Comparison of ENCODE assay signal across 20 mouse cellular contexts in the genomic region with DNA sequence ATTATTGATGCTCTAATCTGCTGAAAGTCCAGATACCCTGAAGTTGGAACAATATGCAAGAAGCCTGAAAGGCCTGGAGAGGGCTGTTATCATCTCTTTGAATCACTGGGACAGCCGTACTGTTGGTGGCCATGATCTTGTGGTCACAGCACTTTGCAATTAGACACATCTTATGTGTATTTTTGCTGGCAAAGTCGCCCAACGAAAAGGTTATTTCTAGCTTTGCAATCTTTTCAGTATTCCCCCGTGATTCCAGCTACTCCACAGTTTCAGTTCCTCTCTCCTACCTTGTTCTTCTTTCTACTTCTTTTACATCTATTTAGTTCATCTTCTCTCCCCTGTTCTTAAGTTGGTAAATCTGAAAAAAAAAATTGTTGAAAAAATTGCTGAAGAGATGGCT.
"Had no signal": no experiment of that assay in that cellular context is flagged by ENCODE, and none has a peak within 500 bp of the region (broad histone marks: within the 10 kb centered on the region; RNA-seq: fewer than 3 reads in every experiment).

No protein-coding gene starts in this region.

- H3K27ac ChIP-seq: liver, embryonic 15.5 days; lung, embryonic 15.5 days; midbrain, embryonic 12.5 days; midbrain, embryonic 15.5 days; neural tube, embryonic 13.5 days; neural tube, embryonic 15.5 days had no signal

- H3K4me3 ChIP-seq: liver, embryonic 15.5 days; lung, embryonic 15.5 days; midbrain, embryonic 12.5 days; midbrain, embryonic 15.5 days; myocyte; neural tube, embryonic 13.5 days; neural tube, embryonic 15.5 days had no signal

- H3K4me2 ChIP-seq: liver, embryonic 15.5 days; lung, embryonic 15.5 days; midbrain, embryonic 12.5 days; midbrain, embryonic 15.5 days; neural tube, embryonic 13.5 days; neural tube, embryonic 15.5 days had no signal

- H3K9ac ChIP-seq: liver, embryonic 15.5 days; liver, postnatal 0 days; lung, embryonic 15.5 days; midbrain, embryonic 12.5 days; midbrain, embryonic 15.5 days; neural tube, embryonic 13.5 days; neural tube, embryonic 15.5 days had no signal

- ATAC-seq: liver, postnatal 0 days; lung, postnatal 0 days; midbrain, embryonic 15.5 days had no signal

- H3K27me3 ChIP-seq: lung, embryonic 15.5 days; midbrain, embryonic 15.5 days; neural tube, embryonic 13.5 days; neural tube, embryonic 15.5 days had no signal

- DNase-seq: liver, postnatal 0 days; lung, adult 2 months; lung, postnatal 14 days; lung, postnatal 36 days; retina, postnatal 1 day; right cerebral cortex, adult 18-20 months; right cerebral cortex, postnatal 25 days; right cerebral cortex, postnatal 4 days; spleen, adult 18-20 months; thymus, adult 18-20 months; thymus, postnatal 14 days; thymus, postnatal 36 days had no signal

- H3K36me3 ChIP-seq: liver, embryonic 15.5 days; lung, embryonic 15.5 days; midbrain, embryonic 12.5 days; midbrain, embryonic 15.5 days; neural tube, embryonic 13.5 days; neural tube, embryonic 15.5 days had no signal

- H3K9me3 ChIP-seq: liver, embryonic 15.5 days; lung, embryonic 15.5 days; midbrain, embryonic 12.5 days; midbrain, embryonic 15.5 days; neural tube, embryonic 13.5 days; neural tube, embryonic 15.5 days had no signal
